Mouse (Mus musculus) CD4-positive, CD25-positive, alpha-beta regulatory T cell, adult 9 weeks (primary cell): ENCODE results near the gene Gm3591. TPM values are rescaled to one million over a fixed set of nuclear protein-coding genes. Genes with fewer than 3 reads are reported as not detected.

ENCODE experiments used
- polyA plus RNA-seq: library from polyadenylated mRNA; unstranded; fragments of 100-300 nt; shearing (Covaris generic); gene quantifications from one replicate; pipeline ENCODE4 v1.2.1, GENCODE M21; 2017

Gene Gm3591
- 2.1 TPM for polyA plus RNA-seq

DNA sequence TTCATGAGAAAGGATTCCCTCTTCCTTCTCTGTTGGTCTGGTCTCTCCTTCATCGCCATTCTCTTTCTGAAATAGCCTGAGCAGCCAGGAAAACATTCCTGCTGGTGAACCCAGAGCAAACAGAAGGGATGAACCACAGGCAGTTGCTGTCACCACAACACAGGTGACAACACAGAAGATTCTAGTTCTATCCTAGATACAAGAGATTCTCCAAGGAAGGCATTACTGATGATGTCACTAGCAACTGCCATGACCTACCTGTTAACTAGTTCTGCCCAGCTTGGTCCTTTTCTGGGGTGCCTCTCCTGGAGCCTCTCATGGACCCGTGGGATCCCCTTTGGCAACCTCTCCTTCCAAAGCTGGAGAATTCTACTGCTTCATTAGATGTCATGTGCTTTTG is at the start of gene Gm3591:
Gm3591 (minus strand) TSS at position 101 of the 400 bp plus-strand sequence.

DNA sequence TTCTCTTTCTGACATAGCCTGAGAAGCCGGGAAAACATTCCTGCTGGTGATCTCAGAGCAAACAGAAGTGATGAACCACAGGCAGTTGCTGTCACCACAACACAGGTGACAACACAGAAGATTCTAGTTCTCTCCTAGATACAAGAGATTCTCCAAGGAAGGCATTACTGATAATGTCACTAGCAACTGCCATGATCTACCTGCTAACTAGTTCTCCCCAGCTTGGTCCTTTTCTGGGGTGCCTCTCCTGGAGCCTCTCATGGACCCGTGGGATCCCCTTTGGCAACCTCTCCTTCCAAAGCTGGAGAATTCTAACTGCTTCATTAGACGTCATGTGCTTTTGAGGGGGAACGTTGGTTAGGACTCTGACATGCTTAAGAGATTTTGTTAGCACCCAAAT is 32.2 kb upstream of the Gm3591 start, which contains the start of gene Gm3594:
Gm3594 (minus strand) TSS at position 101 of the 400 bp plus-strand sequence.

GRCm38 (mm10) chr14:6390219-6390618 is 22.1 kb downstream of the Gm3591 start, which contains the start of gene Gm16440:
TSS of gene Gm16440 (minus strand) at chr14:6390319.

Other genes starting within 250 kb of the Gm3591 start
- gene Gm21560, start 193.2 kb downstream of the Gm3591 start, polyA plus RNA-seq, result not detected
- 4.7 TPM for gene Gm3411, start 125.2 kb downstream of the Gm3591 start, polyA plus RNA-seq
- not detected for gene Gm21103, start 107.6 kb downstream of the Gm3591 start, polyA plus RNA-seq
- gene Gm3618, start 68.8 kb downstream of the Gm3591 start, polyA plus RNA-seq, result not detected
- gene Gm16440, start 22.2 kb downstream of the Gm3591 start, polyA plus RNA-seq, result not detected
- not detected for gene Gm3594, start 32.1 kb upstream of the Gm3591 start, polyA plus RNA-seq
- gene Gm8356, start 124.8 kb upstream of the Gm3591 start, polyA plus RNA-seq, result not detected
- gene Gm3629, start 178.1 kb upstream of the Gm3591 start, polyA plus RNA-seq, result 0.33 TPM
- not detected for gene Gm3460, start 209.9 kb upstream of the Gm3591 start, polyA plus RNA-seq